Mouse (Mus musculus): ENCODE data around the gene Zc3h12d. TPM values are rescaled to one million over a fixed set of nuclear protein-coding genes. Genes with fewer than 3 reads are reported as not detected.
A peak's percentile ranks its signal among the peaks of the same experiment; 100 is the strongest.

Gene Zc3h12d
- polyA plus RNA-seq, 1 experiment = not detected

DNA sequence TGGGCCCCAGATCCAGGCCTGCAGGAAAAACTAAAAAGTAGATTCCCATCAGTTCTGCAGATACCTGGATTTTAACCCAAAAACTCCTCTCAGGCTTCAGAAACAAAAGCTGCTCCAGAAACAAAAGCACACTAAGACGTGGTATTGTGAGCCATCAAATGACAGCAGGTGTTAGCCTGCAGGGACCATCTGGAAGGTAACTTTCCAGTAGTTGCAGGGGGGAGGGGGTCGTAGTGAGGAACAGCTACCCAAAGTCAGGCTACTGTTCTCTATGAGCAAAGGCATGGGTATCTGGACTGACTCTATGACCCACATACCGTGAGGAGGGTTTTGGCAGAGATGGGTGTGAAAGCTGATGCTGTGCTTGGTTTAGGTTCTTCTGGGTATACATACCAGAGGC lies 8.5 kb downstream of the Zc3h12d start:
- TF ChIP-seq POLR2A (IDR thresholded peaks at IDR 0.05; ENCODE audit: insufficient read length, low read depth) (no peak), MYOG (IDR thresholded peaks at IDR 0.05; ENCODE audit: control insufficient read depth in 1 of 3, insufficient read depth in 1 of 3, insufficient read length in 2 of 3, low read depth in 2 of 3) (no peak), SRF (IDR thresholded peaks at IDR 0.05; ENCODE audit: control insufficient read depth, insufficient read length, low read depth) (no peak), POLR2AphosphoS2 (IDR thresholded peaks at IDR 0.05; ENCODE audit: insufficient read length, low read depth) (no peak), E2F4 (IDR thresholded peaks at IDR 0.05; ENCODE audit: insufficient read depth) (no peak), TCF3 (IDR thresholded peaks at IDR 0.05; ENCODE audit: insufficient read length, low read depth) (no peak), REST (IDR thresholded peaks at IDR 0.05; ENCODE audit: insufficient read depth, insufficient read length) (no peak), TCF12 (IDR thresholded peaks at IDR 0.05; ENCODE audit: insufficient read depth, poor library complexity, severe bottlenecking) (no peak), USF1 (IDR thresholded peaks at IDR 0.05; ENCODE audit: low read depth) (no peak)

DNA sequence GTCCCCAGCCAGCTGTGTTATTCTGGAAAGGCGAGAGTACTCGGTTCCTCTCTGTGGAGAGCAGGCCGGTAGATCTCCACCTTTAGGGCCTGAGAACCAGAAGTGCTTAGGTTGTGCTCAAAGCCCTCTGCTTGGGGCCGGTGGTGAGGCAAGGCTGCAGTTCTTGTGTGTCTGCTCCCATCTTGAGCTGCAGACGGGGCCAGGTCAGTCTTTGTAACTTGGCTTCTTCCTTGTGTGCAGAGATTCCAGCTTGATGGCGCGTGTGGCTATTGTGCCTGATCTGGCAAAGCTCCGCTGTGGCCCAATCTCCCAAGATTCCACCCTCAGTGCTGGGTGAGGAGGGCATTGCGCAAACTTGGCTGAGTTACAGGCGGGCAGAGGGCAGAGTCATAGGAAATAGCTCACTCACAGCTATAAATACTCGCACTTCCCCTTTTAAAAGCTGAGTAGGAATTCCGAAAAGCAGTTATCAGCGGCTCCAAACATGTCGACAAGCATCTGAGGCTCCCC lies 9.4 kb downstream of the Zc3h12d start:
- Histone ChIP-seq H3K4me2 (ENCODE audit: low read depth) (peak overlapping the region; percentile 40), H3K36me3 (ENCODE audit: control insufficient read depth, insufficient read depth) (no peaks in the 10 kb centered on the region), H3K4me3 (no peak overlapping the region), H3ac (ENCODE audit: control insufficient read depth, insufficient read length) (no peak overlapping the region), H3K27me3 (ENCODE audit: control insufficient read depth, insufficient read depth, insufficient read length) (no peaks in the 10 kb centered on the region), H3K79me2 (ENCODE audit: control insufficient read depth, insufficient read depth) (no peaks in the 10 kb centered on the region)
- TF ChIP-seq TCF3 (IDR thresholded peaks at IDR 0.05; ENCODE audit: insufficient read length, low read depth) (no peak), SRF (IDR thresholded peaks at IDR 0.05; ENCODE audit: control insufficient read depth, insufficient read length, low read depth) (no peak), POLR2A (IDR thresholded peaks at IDR 0.05; ENCODE audit: insufficient read length, low read depth) (no peak), E2F4 (IDR thresholded peaks at IDR 0.05; ENCODE audit: insufficient read depth) (no peak), CEBPB (IDR thresholded peaks at IDR 0.05; ENCODE audit: insufficient read depth, poor library complexity, severe bottlenecking) (peak; percentile 98)

More for the DNA sequence above, 8.5 kb downstream of the Zc3h12d start:
- Histone ChIP-seq H3K36me3 (ENCODE audit: control insufficient read depth, insufficient read depth) (no peaks in the 10 kb centered on the region), H3K4me3 (no peak overlapping the region), H3K27me3 (ENCODE audit: control insufficient read depth, insufficient read depth, insufficient read length) (no peaks in the 10 kb centered on the region), H3K79me2 (ENCODE audit: control insufficient read depth, insufficient read depth) (no peaks in the 10 kb centered on the region), H3ac (ENCODE audit: control insufficient read depth, insufficient read length) (no peak overlapping the region), H3K4me2 (ENCODE audit: low read depth) (no peak overlapping the region)

DNA sequence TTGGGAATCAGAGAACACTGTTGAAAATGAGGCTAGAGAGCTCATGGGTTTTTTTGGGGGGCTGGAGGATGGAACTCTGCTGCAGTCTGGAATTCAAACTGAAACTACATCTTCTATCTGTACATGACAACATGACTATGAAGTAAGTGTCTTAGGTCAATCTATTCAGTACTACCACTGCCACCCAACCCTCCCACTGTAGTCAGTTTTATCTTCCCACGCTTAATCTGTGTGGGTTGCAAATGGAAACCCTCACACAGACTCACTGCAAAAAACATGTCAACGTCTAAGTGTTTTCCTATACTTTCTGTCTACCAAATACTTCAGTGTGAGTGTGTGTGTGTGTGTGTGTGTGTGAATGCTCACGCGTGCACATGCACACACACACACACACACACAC lies 10.9 kb downstream of the Zc3h12d start:
- TF ChIP-seq TCF3 (IDR thresholded peaks at IDR 0.05; ENCODE audit: insufficient read length, low read depth) = no peak
- Histone ChIP-seq H3K79me2 (ENCODE audit: control insufficient read depth, insufficient read depth) (no peaks in the 10 kb centered on the region), H3ac (ENCODE audit: control insufficient read depth, insufficient read length) (no peak overlapping the region), H3K36me3 (ENCODE audit: control insufficient read depth, insufficient read depth) (no peaks in the 10 kb centered on the region), H3K4me3 (no peak overlapping the region), H3K27me3 (ENCODE audit: control insufficient read depth, insufficient read depth, insufficient read length) (no peaks in the 10 kb centered on the region), H3K4me2 (ENCODE audit: low read depth) (no peak overlapping the region)

DNA sequence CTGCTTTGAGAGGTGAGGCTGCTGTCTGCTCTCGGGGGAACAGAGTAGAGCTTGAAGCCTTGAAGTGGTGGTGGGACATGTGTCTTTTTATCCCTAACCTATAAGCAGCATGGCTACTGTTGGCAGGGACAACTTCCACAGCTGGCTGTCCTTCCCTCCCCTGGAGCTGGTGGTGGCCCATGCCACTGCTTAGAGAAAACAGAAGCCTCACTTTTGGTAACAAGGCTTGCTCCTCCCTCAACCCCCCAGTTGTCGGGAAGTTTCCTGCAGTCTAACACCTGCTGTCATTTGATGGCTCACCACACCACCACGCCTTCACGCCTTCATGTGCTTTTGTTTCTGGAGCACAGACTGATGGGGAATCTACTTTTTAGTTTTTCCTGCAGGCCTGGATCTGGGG lies 11.9 kb downstream of the Zc3h12d start:
- no peaks in the 10 kb centered on the region for H3K79me2 ChIP-seq (ENCODE audit: control insufficient read depth, insufficient read depth)
- H3K27me3 ChIP-seq (ENCODE audit: control insufficient read depth, insufficient read depth, insufficient read length) = no peaks in the 10 kb centered on the region
- no peak for TF ChIP-seq E2F4 (IDR thresholded peaks at IDR 0.05; ENCODE audit: insufficient read depth)
- peak in 1 of 3 experiments; percentile 43 for TF ChIP-seq MYOD1 (IDR thresholded peaks at IDR 0.05; ENCODE audit: control insufficient read depth in 1 of 3, insufficient read length in 2 of 3, low read depth in 2 of 3)
- TF ChIP-seq MYOG (IDR thresholded peaks at IDR 0.05; ENCODE audit: control insufficient read depth in 1 of 3, insufficient read depth in 1 of 3, insufficient read length in 2 of 3, low read depth in 2 of 3) = peak in 1 of 3 experiments; percentile 24

DNA sequence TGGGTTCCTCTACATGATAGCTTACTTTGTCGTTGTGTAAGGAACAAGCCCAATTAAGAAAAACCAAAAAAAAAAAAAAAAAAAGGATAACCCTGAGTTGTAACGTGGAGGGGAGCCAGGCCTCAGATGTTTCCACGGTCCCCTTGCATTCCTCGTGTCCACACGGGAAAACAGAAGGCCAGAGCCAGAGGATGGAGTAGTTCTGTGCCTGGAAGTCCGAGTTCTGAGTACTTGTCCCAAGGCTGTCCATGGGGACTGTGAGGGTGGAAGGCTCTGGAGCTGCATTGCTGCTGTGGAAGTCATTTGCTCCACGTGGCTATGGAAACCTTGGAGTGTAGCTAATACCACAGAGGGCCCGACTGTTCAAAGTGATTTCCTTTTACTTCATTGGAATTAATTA lies 12.9 kb downstream of the Zc3h12d start:
- Histone ChIP-seq H3ac (ENCODE audit: control insufficient read depth, insufficient read length) (no peak overlapping the region), H3K36me3 (ENCODE audit: control insufficient read depth, insufficient read depth) (no peaks in the 10 kb centered on the region), H3K4me2 (ENCODE audit: low read depth) (no peak overlapping the region), H3K4me3 (no peak overlapping the region), H3K27me3 (ENCODE audit: control insufficient read depth, insufficient read depth, insufficient read length) (no peaks in the 10 kb centered on the region), H3K79me2 (ENCODE audit: control insufficient read depth, insufficient read depth) (no peaks in the 10 kb centered on the region)
- TF ChIP-seq POLR2A (IDR thresholded peaks at IDR 0.05; ENCODE audit: insufficient read length, low read depth) = no peak
- TF ChIP-seq REST (IDR thresholded peaks at IDR 0.05; ENCODE audit: insufficient read depth, insufficient read length) = no peak
- no peak for TF ChIP-seq E2F4 (IDR thresholded peaks at IDR 0.05; ENCODE audit: insufficient read depth)
- no peak for TF ChIP-seq SRF (IDR thresholded peaks at IDR 0.05; ENCODE audit: control insufficient read depth, insufficient read length, low read depth)
- TF ChIP-seq USF1 (IDR thresholded peaks at IDR 0.05; ENCODE audit: low read depth) = no peak
- no peak for TF ChIP-seq MYOD1 (IDR thresholded peaks at IDR 0.05; ENCODE audit: control insufficient read depth in 1 of 3, insufficient read length in 2 of 3, low read depth in 2 of 3)
- no peak for TF ChIP-seq CEBPB (IDR thresholded peaks at IDR 0.05; ENCODE audit: insufficient read depth, poor library complexity, severe bottlenecking)
- TF ChIP-seq MAX (IDR thresholded peaks at IDR 0.05; ENCODE audit: low read depth) = no peak
- no peak for TF ChIP-seq MYOG (IDR thresholded peaks at IDR 0.05; ENCODE audit: control insufficient read depth in 1 of 3, insufficient read depth in 1 of 3, insufficient read length in 2 of 3, low read depth in 2 of 3)

More for the DNA sequence above, 11.9 kb downstream of the Zc3h12d start:
- no peak overlapping the region for H3K4me2 ChIP-seq (ENCODE audit: low read depth)
- no peak overlapping the region for H3ac ChIP-seq (ENCODE audit: control insufficient read depth, insufficient read length)
- no peak overlapping the region for H3K4me3 ChIP-seq
- no peaks in the 10 kb centered on the region for H3K36me3 ChIP-seq (ENCODE audit: control insufficient read depth, insufficient read depth)

DNA sequence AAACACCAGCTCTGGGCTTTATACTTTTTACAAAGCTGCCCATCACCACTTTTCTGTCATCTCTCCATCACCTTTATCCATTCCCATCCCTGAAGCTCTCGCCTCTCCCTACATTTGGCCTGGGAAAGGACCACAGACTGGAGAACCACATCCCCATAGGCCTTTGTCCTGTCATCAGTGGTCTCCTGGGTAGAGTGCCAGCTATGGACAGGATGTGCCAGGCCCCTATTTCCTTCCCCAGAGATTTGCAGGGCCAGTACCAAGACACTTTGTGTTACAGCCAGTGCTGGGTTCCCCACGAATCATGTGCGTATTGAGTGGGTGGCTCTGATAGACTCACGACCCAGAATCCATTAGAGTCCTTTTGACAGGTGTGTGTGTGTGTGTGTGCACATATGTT lies 13.7 kb downstream of the Zc3h12d start:
- H3K36me3 ChIP-seq (ENCODE audit: control insufficient read depth, insufficient read depth) = no peaks in the 10 kb centered on the region
- H3ac ChIP-seq (ENCODE audit: control insufficient read depth, insufficient read length) = no peak overlapping the region
- H3K4me3 ChIP-seq = no peak overlapping the region
- TF ChIP-seq MYOG (IDR thresholded peaks at IDR 0.05; ENCODE audit: control insufficient read depth in 1 of 3, insufficient read depth in 1 of 3, insufficient read length in 2 of 3, low read depth in 2 of 3) (no peak), POLR2A (IDR thresholded peaks at IDR 0.05; ENCODE audit: insufficient read length, low read depth) (no peak), E2F4 (IDR thresholded peaks at IDR 0.05; ENCODE audit: insufficient read depth) (no peak), MYOD1 (IDR thresholded peaks at IDR 0.05; ENCODE audit: control insufficient read depth in 1 of 3, insufficient read length in 2 of 3, low read depth in 2 of 3) (no peak), POLR2AphosphoS2 (IDR thresholded peaks at IDR 0.05; ENCODE audit: insufficient read length, low read depth) (no peak), MAX (IDR thresholded peaks at IDR 0.05; ENCODE audit: low read depth) (no peak), TCF3 (IDR thresholded peaks at IDR 0.05; ENCODE audit: insufficient read length, low read depth) (no peak), TCF12 (IDR thresholded peaks at IDR 0.05; ENCODE audit: insufficient read depth, poor library complexity, severe bottlenecking) (no peak), REST (IDR thresholded peaks at IDR 0.05; ENCODE audit: insufficient read depth, insufficient read length) (no peak), SRF (IDR thresholded peaks at IDR 0.05; ENCODE audit: control insufficient read depth, insufficient read length, low read depth) (no peak), USF1 (IDR thresholded peaks at IDR 0.05; ENCODE audit: low read depth) (no peak), CEBPB (IDR thresholded peaks at IDR 0.05; ENCODE audit: insufficient read depth, poor library complexity, severe bottlenecking) (no peak)
- no peak overlapping the region for H3K4me2 ChIP-seq (ENCODE audit: low read depth)
- H3K27me3 ChIP-seq (ENCODE audit: control insufficient read depth, insufficient read depth, insufficient read length) = no peaks in the 10 kb centered on the region
- H3K79me2 ChIP-seq (ENCODE audit: control insufficient read depth, insufficient read depth) = no peaks in the 10 kb centered on the region
